Mouse (Mus musculus) intestine, embryonic 14.5 days (tissue): ENCODE results near the gene Phf20. TPM values are rescaled to one million over a fixed set of nuclear protein-coding genes. Genes with fewer than 3 reads are reported as not detected.

Source experiments
- ATAC-seq: fragments of 200-750 bp; cut with Nextera tagmentation; replicated peaks from 2 replicates; pipeline ENCODE4 v1.8.0; 2017; ENCODE audit warnings: low read depth, moderate number of reproducible peaks, moderate TSS enrichment, moderate library complexity; ENCODE audit not compliant: low FRiP score, low TSS enrichment
- DNase-seq: peaks from one replicate; pipeline ENCODE4 v3.0.0-alpha.2; 2018; ENCODE audit warnings: low spot score
- H3K27ac ChIP-seq: fragments of 300-500 bp; sonication (generic); 2 replicates; pipeline ENCODE4 v1.5.1; 2014; ENCODE audit warnings: low read depth, mild to moderate bottlenecking, control low read depth
- H3K27me3 ChIP-seq: fragments of 300-500 bp; sonication (generic); replicated peaks from 2 replicates; pipeline ENCODE4 v1.6.1; 2014; ENCODE audit warnings: low read length, control low read depth; ENCODE audit not compliant: control insufficient read depth, insufficient read depth
- H3K36me3 ChIP-seq: fragments of 300-500 bp; sonication (generic); 2 replicates; pipeline ENCODE4 v1.6.1; 2014; ENCODE audit warnings: low read length, control low read depth; ENCODE audit not compliant: control insufficient read depth, insufficient read depth
- H3K4me1 ChIP-seq: fragments of 300-500 bp; sonication (generic); replicated peaks from 2 replicates; pipeline ENCODE4 v1.6.1; 2014; ENCODE audit warnings: low read length, control low read depth, mixed read lengths; ENCODE audit not compliant: control insufficient read depth, insufficient read depth
- H3K4me2 ChIP-seq: fragments of 300-500 bp; sonication (generic); 2 replicates; pipeline ENCODE4 v1.6.1; 2014; ENCODE audit warnings: low read length
- H3K4me3 ChIP-seq: fragments of 300-500 bp; sonication (generic); 2 replicates; pipeline ENCODE4 v1.5.1; 2014; ENCODE audit warnings: low read depth, low read length, control low read depth, mixed read lengths
- H3K9ac ChIP-seq: fragments of 300-500 bp; sonication (generic); 2 replicates; pipeline ENCODE4 v1.6.1; 2014; ENCODE audit warnings: mild to moderate bottlenecking, low read length
- H3K9me3 ChIP-seq: fragments of 300-500 bp; sonication (generic); 2 replicates; pipeline ENCODE4 v1.6.1; 2016; ENCODE audit warnings: low read length, control low read depth; ENCODE audit not compliant: control insufficient read depth
- WGBS: fragments of 180-500 bp; shearing (Covaris S2); extraction: QIAGEN DNeasy Blood & Tissue Kit; methylation state at CpG from one replicate; pipeline ENCODE4 v1.1.7; 2014; 5-methylcytosine and 5-hydroxymethylcytosine counted together
- polyA plus RNA-seq: library from polyadenylated mRNA; unstranded; fragments of >200 nt; fragmentation: Nextera tagmentation; extraction: Ambion mirVana; gene quantifications from 2 replicates; pipeline ENCODE4 v1.2.1, GENCODE M21; 2014

The Phf20 gene
- polyA plus RNA-seq, result 72.4 and 76.1 TPM in 2 replicates

GRCm38 (mm10) chr2:156196302-156197128 lies at the start of gene Phf20:
Phf20 (plus strand) TSS chr2:156196466.
- Histone ChIP-seq H3K9ac (peak within 1 kb of the TSS; percentile 88), H3K27me3 (no peaks in the 10 kb centered on the region), H3K4me1 (peaks cover 18% of the 10 kb centered on the region), H3K4me2 (peak within 1 kb of the TSS; percentile 83), H3K27ac (peak within 1 kb of the TSS; percentile 96), H3K36me3 (no peaks in the 10 kb centered on the region; the same call in 1 of the 2 replicates), H3K4me3 (peak within 1 kb of the TSS; percentile 73), H3K9me3 (no peaks in the 10 kb centered on the region)
- peak; percentile 99 for ATAC-seq
- peak; percentile 100 for DNase-seq
- WGBS, result under 1% methylated on average over 77 of the region's 88 CpGs

- H3K27me3 ChIP-seq, result no peaks in the 10 kb centered on the region
- H3K36me3 ChIP-seq, result peaks cover 63% of the 10 kb centered on the region
- ATAC-seq, result no peak
- WGBS, result 81% methylated on average over 3 of the region's 3 CpGs
- no peak for DNase-seq
- no peak overlapping the region for H3K9ac ChIP-seq
- no peaks in the 10 kb centered on the region for H3K9me3 ChIP-seq
- H3K27ac ChIP-seq, result no peak overlapping the region
- no peak overlapping the region for H3K4me2 ChIP-seq
- H3K4me1 ChIP-seq, result peaks cover 5% of the 10 kb centered on the region; the same call in 1 of the 2 replicates
- H3K4me3 ChIP-seq, result no peak overlapping the region
These were observed 48.9 kb upstream of the Phf20 start for GRCm38 (mm10) chr2:156147316-156147915.

GRCm38 (mm10) chr2:156151538-156151937 lies 44.7 kb upstream of the Phf20 start:
- no peak overlapping the region for H3K27ac ChIP-seq
- peaks cover 91% of the 10 kb centered on the region for H3K36me3 ChIP-seq
- no peak for ATAC-seq
- H3K9ac ChIP-seq, result no peak overlapping the region
- DNase-seq, result no peak
- no peak overlapping the region for H3K4me2 ChIP-seq
- no peaks in the 10 kb centered on the region for H3K4me1 ChIP-seq
- no peaks in the 10 kb centered on the region for H3K9me3 ChIP-seq
- H3K4me3 ChIP-seq, result no peak overlapping the region
- H3K27me3 ChIP-seq, result no peaks in the 10 kb centered on the region

- Histone ChIP-seq H3K36me3 (peaks cover 98% of the 10 kb centered on the region), H3K4me1 (no peaks in the 10 kb centered on the region), H3K9ac (no peak overlapping the region), H3K27ac (no peak overlapping the region), H3K27me3 (no peaks in the 10 kb centered on the region), H3K4me2 (no peak overlapping the region), H3K9me3 (no peaks in the 10 kb centered on the region), H3K4me3 (no peak overlapping the region)
- 94% methylated on average over 1 of the region's 1 CpGs for WGBS
- ATAC-seq (no peak), DNase-seq (no peak)
These were observed 30.8 kb upstream of the Phf20 start for GRCm38 (mm10) chr2:156165478-156165877.

- WGBS, result 93% methylated on average over 5 of the region's 5 CpGs
- Histone ChIP-seq H3K9ac (no peak overlapping the region), H3K4me1 (no peaks in the 10 kb centered on the region), H3K27ac (no peak overlapping the region), H3K4me3 (no peak overlapping the region), H3K36me3 (peaks cover 99% of the 10 kb centered on the region), H3K4me2 (no peak overlapping the region), H3K27me3 (no peaks in the 10 kb centered on the region), H3K9me3 (no peaks in the 10 kb centered on the region)
- ATAC-seq (no peak), DNase-seq (peak; percentile 47)
These were observed 29.7 kb upstream of the Phf20 start for GRCm38 (mm10) chr2:156166557-156166956.

GRCm38 (mm10) chr2:156177079-156177478 lies 19.2 kb upstream of the Phf20 start:
- no peak for ATAC-seq
- H3K4me1 ChIP-seq, result peaks cover 12% of the 10 kb centered on the region
- no peaks in the 10 kb centered on the region for H3K27me3 ChIP-seq
- H3K4me2 ChIP-seq, result no peak overlapping the region; the same call in 1 of the 2 replicates
- DNase-seq, result peak; percentile 41
- H3K9ac ChIP-seq, result no peak overlapping the region
- H3K27ac ChIP-seq, result no peak overlapping the region
- no peaks in the 10 kb centered on the region for H3K9me3 ChIP-seq
- 0 out of 2 replicates have a peak overlapping the region, but pooled peaks have one; percentile 11 for H3K4me3 ChIP-seq
- 86% methylated on average over 6 of the region's 6 CpGs for WGBS
- peaks cover 64% of the 10 kb centered on the region for H3K36me3 ChIP-seq

GRCm38 (mm10) chr2:156177651-156178050 lies 18.6 kb upstream of the Phf20 start:
- ATAC-seq (no peak), DNase-seq (peak; percentile 51)
- WGBS, result 74% methylated on average over 7 of the region's 7 CpGs
- no peaks in the 10 kb centered on the region for H3K9me3 ChIP-seq
- H3K9ac ChIP-seq, result peak overlapping the region; percentile 14; the same call in 1 of the 2 replicates
- no peaks in the 10 kb centered on the region for H3K27me3 ChIP-seq
- H3K4me2 ChIP-seq, result peak overlapping the region; percentile 88
- H3K27ac ChIP-seq, result no peak overlapping the region
- peaks cover 12% of the 10 kb centered on the region for H3K4me1 ChIP-seq
- peak overlapping the region; percentile 80 for H3K4me3 ChIP-seq
- H3K36me3 ChIP-seq, result peaks cover 59% of the 10 kb centered on the region

- WGBS, result under 1% methylated on average over 47 of the region's 47 CpGs
- Histone ChIP-seq H3K27me3 (no peaks in the 10 kb centered on the region), H3K4me1 (peaks cover 12% of the 10 kb centered on the region), H3K9ac (peak overlapping the region; percentile 99), H3K4me2 (peak overlapping the region; percentile 88), H3K36me3 (peaks cover 45% of the 10 kb centered on the region), H3K27ac (peak overlapping the region; percentile 96), H3K4me3 (peak overlapping the region; percentile 80), H3K9me3 (no peaks in the 10 kb centered on the region)
- ATAC-seq (peak; percentile 54), DNase-seq (peak; percentile 92)
These were observed 17.0 kb upstream of the Phf20 start for GRCm38 (mm10) chr2:156179046-156179795.
